Mouse (Mus musculus) kidney, adult 2 months (tissue): ENCODE data around the gene St6gal1. TPM values are rescaled to one million over a fixed set of nuclear protein-coding genes. Genes with fewer than 3 reads are reported as not detected.
A peak's percentile ranks its signal among the peaks of the same experiment; 100 is the strongest.

Experiments used
- DNase-seq: peaks from one replicate; pipeline ENCODE4 v3.0.0; 2021
- H3K27ac ChIP-seq: fragments of 200-500 bp; 2 replicates; pipeline ENCODE4 v1.5.1; 2012; ENCODE audit warnings: low read depth, low read length, control low read depth, inconsistent platforms; ENCODE audit not compliant: insufficient read depth
- H3K27me3 ChIP-seq: fragments of 200-500 bp; replicated peaks from 2 replicates; pipeline ENCODE4 v1.6.1; 2012; ENCODE audit warnings: mild to moderate bottlenecking, moderate library complexity, low read length, inconsistent platforms; ENCODE audit not compliant: control insufficient read depth, insufficient read depth
- H3K36me3 ChIP-seq: fragments of 200-500 bp; 2 replicates; pipeline ENCODE4 v1.6.1; 2012; ENCODE audit warnings: mild to moderate bottlenecking, moderate library complexity, low read length, inconsistent platforms; ENCODE audit not compliant: control insufficient read depth, insufficient read depth
- H3K4me1 ChIP-seq: fragments of 200-500 bp; 2 replicates; pipeline ENCODE4 v1.6.1; 2011; ENCODE audit warnings: low read length; ENCODE audit not compliant: control insufficient read depth, insufficient read depth
- H3K4me3 ChIP-seq: fragments of 200-500 bp; 2 replicates; pipeline ENCODE4 v1.5.1; 2011; ENCODE audit warnings: mild to moderate bottlenecking, low read depth, low read length, control low read depth; ENCODE audit not compliant: insufficient read depth
- CTCF ChIP-seq: fragments of 200-500 bp; conservative IDR thresholded peaks from 2 replicates; pipeline ENCODE4 v1.5.1; 2011; ENCODE audit warnings: low read depth, mild to moderate bottlenecking, control low read depth, low read length, moderate library complexity, mixed read lengths; ENCODE audit not compliant: insufficient read depth, insufficient read length
- POLR2A ChIP-seq: fragments of 200-500 bp; IDR thresholded peaks from one replicate; pipeline ENCODE4 v1.6.1; 2011; ENCODE audit warnings: low read depth, low read length, control low read depth
- WGBS: fragments of 180-500 bp; shearing (Covaris S2); methylation state at CpG from one replicate; pipeline ENCODE4 v1.1.7; 2018; 5-methylcytosine and 5-hydroxymethylcytosine counted together
- polyA plus RNA-seq: library from polyadenylated mRNA; depleted of rRNA; stranded (reverse); fragments of >200 nt; gene quantifications from 2 replicates; pipeline ENCODE4 v1.2.3, GENCODE M21; 2012

Gene St6gal1
- polyA plus RNA-seq, 1 experiment: 10.1 TPM

GRCm38 (mm10) chr16:23291521-23291920 is 67.0 kb downstream of the St6gal1 start:
- no peaks in the 10 kb centered on the region for H3K4me1 ChIP-seq
- H3K36me3 ChIP-seq: no peaks in the 10 kb centered on the region
- TF ChIP-seq CTCF: no peak
- WGBS: 68% methylated on average over 5 of the region's 5 CpGs
- H3K4me3 ChIP-seq: no peak overlapping the region
- H3K27me3 ChIP-seq: no peaks in the 10 kb centered on the region
- H3K27ac ChIP-seq: no peak overlapping the region
- peak; percentile 43 for DNase-seq

GRCm38 (mm10) chr16:23294236-23294635 is 69.7 kb downstream of the St6gal1 start:
- H3K4me1 ChIP-seq: no peaks in the 10 kb centered on the region
- no peak for DNase-seq
- TF ChIP-seq POLR2A: no peak
- no peak for TF ChIP-seq CTCF
- H3K4me3 ChIP-seq: no peak overlapping the region
- 63% methylated on average over 3 of the region's 3 CpGs for WGBS
- H3K27ac ChIP-seq: no peak overlapping the region
- H3K27me3 ChIP-seq: no peaks in the 10 kb centered on the region
- H3K36me3 ChIP-seq: no peaks in the 10 kb centered on the region

GRCm38 (mm10) chr16:23294747-23295146 is 70.2 kb downstream of the St6gal1 start:
- Histone ChIP-seq H3K4me1 (no peaks in the 10 kb centered on the region), H3K36me3 (no peaks in the 10 kb centered on the region), H3K4me3 (no peak overlapping the region), H3K27me3 (no peaks in the 10 kb centered on the region), H3K27ac (no peak overlapping the region)
- 93% methylated on average over 6 of the region's 6 CpGs for WGBS
- no peak for DNase-seq
- no peak for TF ChIP-seq CTCF
- TF ChIP-seq POLR2A: no peak

- Histone ChIP-seq H3K27ac (no peak overlapping the region), H3K4me1 (no peaks in the 10 kb centered on the region), H3K36me3 (no peaks in the 10 kb centered on the region), H3K27me3 (no peaks in the 10 kb centered on the region), H3K4me3 (no peak overlapping the region)
- no peak for TF ChIP-seq CTCF
- no peak for TF ChIP-seq POLR2A
- no peak for DNase-seq
- 88% methylated on average over 5 of the region's 5 CpGs for WGBS
These were observed 71.2 kb downstream of the St6gal1 start for GRCm38 (mm10) chr16:23295720-23296119.

- TF ChIP-seq CTCF (no peak), POLR2A (no peak)
- Histone ChIP-seq H3K4me1 (no peaks in the 10 kb centered on the region), H3K4me3 (no peak overlapping the region), H3K27me3 (no peaks in the 10 kb centered on the region), H3K36me3 (no peaks in the 10 kb centered on the region), H3K27ac (no peak overlapping the region)
- DNase-seq: no peak
- WGBS: 95% methylated on average over 3 of the region's 3 CpGs
These were observed 72.2 kb downstream of the St6gal1 start for GRCm38 (mm10) chr16:23296721-23297120.

GRCm38 (mm10) chr16:23298441-23298840 is 73.9 kb downstream of the St6gal1 start:
- Histone ChIP-seq H3K27ac (no peak overlapping the region), H3K4me1 (no peaks in the 10 kb centered on the region), H3K27me3 (no peaks in the 10 kb centered on the region), H3K36me3 (no peaks in the 10 kb centered on the region), H3K4me3 (no peak overlapping the region)
- no peak for DNase-seq
- TF ChIP-seq POLR2A (no peak), CTCF (no peak)
- 94% methylated on average over 3 of the region's 3 CpGs for WGBS

- no peak overlapping the region for H3K27ac ChIP-seq
- no peaks in the 10 kb centered on the region for H3K4me1 ChIP-seq
- H3K36me3 ChIP-seq: no peaks in the 10 kb centered on the region
- 92% methylated on average over 3 of the region's 3 CpGs for WGBS
- H3K27me3 ChIP-seq: no peaks in the 10 kb centered on the region
- no peak for DNase-seq
- no peak overlapping the region for H3K4me3 ChIP-seq
- TF ChIP-seq POLR2A: no peak
- TF ChIP-seq CTCF: no peak
These were observed 74.4 kb downstream of the St6gal1 start for GRCm38 (mm10) chr16:23298911-23299310.
